Mouse (Mus musculus) midbrain, embryonic 10.5 days (tissue): ENCODE results near the gene Gm49380. TPM values are rescaled to one million over a fixed set of nuclear protein-coding genes. Genes with fewer than 3 reads are reported as not detected.

ENCODE experiments used
- DNase-seq: peaks from one replicate; pipeline ENCODE4 v3.0.0-alpha.2; 2017; ENCODE audit warnings: low spot score
- H3K27ac ChIP-seq: fragments of 300-500 bp; sonication (generic); replicated peaks from 2 replicates; pipeline ENCODE4 v1.5.1; 2016; ENCODE audit warnings: mild to moderate bottlenecking
- H3K27me3 ChIP-seq: fragments of 300-500 bp; sonication (generic); 2 replicates; pipeline ENCODE4 v1.6.1; 2016; ENCODE audit warnings: low read depth, mild to moderate bottlenecking; ENCODE audit not compliant: poor library complexity, severe bottlenecking
- H3K36me3 ChIP-seq: fragments of 300-500 bp; sonication (generic); 2 replicates; pipeline ENCODE4 v1.6.1; 2016; ENCODE audit warnings: mild to moderate bottlenecking, moderate library complexity
- H3K4me1 ChIP-seq: fragments of 300-500 bp; sonication (generic); 2 replicates; pipeline ENCODE4 v1.6.1; 2016
- H3K4me3 ChIP-seq: fragments of 300-500 bp; sonication (generic); 2 replicates; pipeline ENCODE4 v1.5.1; 2016; ENCODE audit warnings: mild to moderate bottlenecking, moderate library complexity
- H3K9me3 ChIP-seq: fragments of 300-500 bp; sonication (generic); replicated peaks from 2 replicates; pipeline ENCODE4 v1.6.1; 2016; ENCODE audit warnings: mild to moderate bottlenecking
- WGBS: fragments of 180-500 bp; shearing (Covaris S2); methylation state at CpG from one replicate; pipeline ENCODE4 v1.1.7; 2016; 5-methylcytosine and 5-hydroxymethylcytosine counted together
- polyA plus RNA-seq: library from polyadenylated mRNA; unstranded; fragments of >200 nt; fragmentation: Nextera tagmentation; extraction: Ambion mirVana; gene quantifications from 2 replicates; pipeline ENCODE4 v1.2.1, GENCODE M21; 2016

Gm49380 gene
- polyA plus RNA-seq, 1 experiment from 2014 or later, result 0.35 TPM

- no peaks in the 10 kb centered on the region for H3K36me3 ChIP-seq
- no peaks in the 10 kb centered on the region for H3K27me3 ChIP-seq
- no peaks in the 10 kb centered on the region for H3K4me1 ChIP-seq
- H3K9me3 ChIP-seq, result no peaks in the 10 kb centered on the region
- H3K27ac ChIP-seq, result no peak overlapping the region
- DNase-seq, result no peak
- 65% methylated on average over 5 of the region's 5 CpGs for WGBS
- no peak overlapping the region for H3K4me3 ChIP-seq
Measured at GRCm38 (mm10) chr9:44029580-44030236, 83.6 kb downstream of the Gm49380 start.

- Histone ChIP-seq H3K4me1 (no peaks in the 10 kb centered on the region; the same call in 1 of the 2 replicates), H3K27me3 (no peaks in the 10 kb centered on the region), H3K9me3 (no peaks in the 10 kb centered on the region), H3K4me3 (no peak overlapping the region), H3K27ac (no peak overlapping the region), H3K36me3 (no peaks in the 10 kb centered on the region)
- no peak for DNase-seq
- WGBS, result 76% methylated on average over 3 of the region's 3 CpGs
Measured at GRCm38 (mm10) chr9:44024096-44024495, 89.2 kb downstream of the Gm49380 start.

GRCm38 (mm10) chr9:44022100-44022847, 91.0 kb downstream of the Gm49380 start:
- Histone ChIP-seq H3K27ac (no peak overlapping the region), H3K4me3 (no peak overlapping the region), H3K9me3 (no peaks in the 10 kb centered on the region), H3K27me3 (no peaks in the 10 kb centered on the region), H3K4me1 (no peaks in the 10 kb centered on the region; the same call in 1 of the 2 replicates), H3K36me3 (no peaks in the 10 kb centered on the region)
- no peak for DNase-seq
- 70% methylated on average over 8 of the region's 8 CpGs for WGBS

GRCm38 (mm10) chr9:44020001-44020400, 93.3 kb downstream of the Gm49380 start:
- WGBS, result 87% methylated on average over 7 of the region's 7 CpGs
- Histone ChIP-seq H3K4me1 (no peaks in the 10 kb centered on the region; the same call in 1 of the 2 replicates), H3K4me3 (no peak overlapping the region), H3K9me3 (no peaks in the 10 kb centered on the region), H3K36me3 (no peaks in the 10 kb centered on the region), H3K27me3 (no peaks in the 10 kb centered on the region), H3K27ac (no peak overlapping the region)
- DNase-seq, result no peak

GRCm38 (mm10) chr9:44017846-44018245, 95.5 kb downstream of the Gm49380 start:
- Histone ChIP-seq H3K4me1 (no peaks in the 10 kb centered on the region; the same call in 1 of the 2 replicates), H3K36me3 (no peaks in the 10 kb centered on the region), H3K27me3 (no peaks in the 10 kb centered on the region), H3K9me3 (no peaks in the 10 kb centered on the region), H3K4me3 (no peak overlapping the region), H3K27ac (no peak overlapping the region)
- no peak for DNase-seq
- 76% methylated on average over 5 of the region's 5 CpGs for WGBS

Other genes starting within 250 kb of the Gm49380 start
- gene Thy1, start 70.1 kb downstream of the Gm49380 start, polyA plus RNA-seq, result not detected in 2 replicates
- 11.3 and 16.5 TPM in 2 replicates for gene Usp2, start 46.5 kb downstream of the Gm49380 start, polyA plus RNA-seq
- 0.07 and 0.17 TPM in 2 replicates for gene Mfrp, start 11.8 kb downstream of the Gm49380 start, polyA plus RNA-seq
- 0.29 and 0.93 TPM in 2 replicates for gene C1qtnf5, start 6.3 kb downstream of the Gm49380 start, polyA plus RNA-seq
- gene Rnf26, start within 50 bp of the Gm49380 start, polyA plus RNA-seq, result 81.3 and 81.5 TPM in 2 replicates
- 12.0 and 13.7 TPM in 2 replicates for gene Mcam, start 21.0 kb upstream of the Gm49380 start, polyA plus RNA-seq
- 21.7 and 25.5 TPM in 2 replicates for gene Cbl, start 120.5 kb upstream of the Gm49380 start, polyA plus RNA-seq
- gene Ccdc153, start 127.2 kb upstream of the Gm49380 start, polyA plus RNA-seq, result not detected in 2 replicates
- gene Pdzd3, start 138.0 kb upstream of the Gm49380 start, polyA plus RNA-seq, result 0.06 TPM in 1 of 2 replicates, not detected in the other
- 2.6 and 2.9 TPM in 2 replicates for gene Nlrx1, start 155.1 kb upstream of the Gm49380 start, polyA plus RNA-seq
- gene Abcg4, start 175.1 kb upstream of the Gm49380 start, polyA plus RNA-seq, result 6.4 and 8.6 TPM in 2 replicates
- 29.4 and 35.8 TPM in 2 replicates for gene Hinfp, start 192.2 kb upstream of the Gm49380 start, polyA plus RNA-seq
- 8.6 and 10.8 TPM in 2 replicates for gene C2cd2l, start 206.8 kb upstream of the Gm49380 start, polyA plus RNA-seq
- gene Dpagt1, start 212.5 kb upstream of the Gm49380 start, polyA plus RNA-seq, result 45.6 and 47.5 TPM in 2 replicates
- gene H2afx, start 221.2 kb upstream of the Gm49380 start, polyA plus RNA-seq, result 531 and 532 TPM in 2 replicates
- gene Hmbs, start 230.7 kb upstream of the Gm49380 start, polyA plus RNA-seq, result 168 and 189 TPM in 2 replicates
- 33.6 and 35.9 TPM in 2 replicates for gene Vps11, start 248.2 kb upstream of the Gm49380 start, polyA plus RNA-seq